Mouse (Mus musculus) mammary gland, adult 2 months (tissue): ENCODE results near the gene Zfp36l1. TPM values are rescaled to one million over a fixed set of nuclear protein-coding genes. Genes with fewer than 3 reads are reported as not detected.

ENCODE experiments used
- polyA plus RNA-seq: library from polyadenylated mRNA; depleted of rRNA; stranded (reverse); fragments of >200 nt; gene quantifications from 2 replicates; pipeline ENCODE4 v1.2.3, GENCODE M21; 2012; ENCODE audit warnings: low replicate concordance; rRNA removed

Zfp36l1 gene
- 178 and 568 TPM in 2 replicates for polyA plus RNA-seq

DNA sequence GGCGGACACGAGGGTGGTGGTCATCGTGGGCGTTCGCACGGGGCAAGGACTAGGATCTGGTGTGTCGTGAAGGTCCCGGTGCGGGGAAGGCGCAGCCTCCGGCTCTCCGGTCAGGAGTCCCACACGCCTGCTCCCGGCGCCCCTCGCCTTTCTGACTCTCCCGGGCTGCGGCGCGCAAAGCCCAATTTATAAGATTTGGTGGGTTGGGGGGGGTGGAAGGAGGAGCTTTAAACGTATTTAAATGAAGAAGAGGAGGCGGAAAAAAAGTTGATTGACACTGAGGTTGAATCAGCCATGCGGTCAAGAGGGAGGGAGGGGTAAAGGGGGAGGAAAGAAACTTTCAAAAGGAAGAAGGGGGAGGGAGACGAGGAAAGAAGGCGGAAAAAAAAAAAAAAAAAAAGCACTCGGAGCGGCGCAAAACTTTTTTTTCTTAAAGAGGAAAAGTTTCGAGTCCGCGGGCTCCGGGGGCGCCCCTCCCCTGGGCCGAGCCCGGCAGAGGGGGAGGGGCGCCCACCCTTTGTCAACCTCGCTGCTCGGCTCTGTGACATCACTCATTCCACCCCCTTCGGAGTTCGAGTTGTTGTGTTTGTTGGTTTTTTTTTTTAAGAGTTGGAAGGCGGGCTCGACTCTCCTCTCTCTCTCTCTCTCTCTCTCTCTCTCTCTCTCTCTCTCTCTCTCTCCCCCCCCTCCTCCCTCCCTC lies at the start of gene Zfp36l1:
Gene Zfp36l1, minus strand, starts transcription at position 162 of the 700 bp plus-strand sequence.

Other genes starting within 250 kb of the Zfp36l1 start
- 57.8 and 65.1 TPM in 2 replicates for gene Actn1, start 147.4 kb upstream of the Zfp36l1 start, polyA plus RNA-seq